Mouse (Mus musculus) embryonic facial prominence, embryonic 11.5 days (tissue): ENCODE results near the gene C1s2. TPM values are rescaled to one million over a fixed set of nuclear protein-coding genes. Genes with fewer than 3 reads are reported as not detected.
"Not testable (repeated sequence)": the region's sequence is repeated elsewhere in the genome, so short reads cannot be mapped to it uniquely, and the experiment has no call there.

Experiments
- ATAC-seq: fragments of 200-750 bp; cut with Nextera tagmentation; replicated peaks from 2 replicates; pipeline ENCODE4 v1.8.0; 2017; ENCODE audit warnings: low read depth; ENCODE audit not compliant: insufficient number of reproducible peaks, low FRiP score, low TSS enrichment
- DNase-seq: peaks from one replicate; pipeline ENCODE4 v3.0.0-alpha.2; 2015; ENCODE audit warnings: low spot score
- H3K27ac ChIP-seq: fragments of 300-500 bp; sonication (generic); replicated peaks from 2 replicates; pipeline ENCODE4 v1.5.1; 2014; ENCODE audit warnings: mild to moderate bottlenecking, low read depth, low read length, control low read depth
- H3K27me3 ChIP-seq: fragments of 300-500 bp; sonication (generic); 2 replicates; pipeline ENCODE4 v1.6.1; 2014; ENCODE audit warnings: mild to moderate bottlenecking, low read length, moderate library complexity, mixed read lengths; ENCODE audit not compliant: control insufficient read depth, insufficient read depth
- H3K36me3 ChIP-seq: fragments of 300-500 bp; sonication (generic); replicated peaks from 2 replicates; pipeline ENCODE4 v1.6.1; 2014; ENCODE audit warnings: low read depth, mild to moderate bottlenecking, low read length, moderate library complexity, mixed read lengths; ENCODE audit not compliant: control insufficient read depth, insufficient read depth
- H3K4me1 ChIP-seq: fragments of 300-500 bp; sonication (generic); 2 replicates; pipeline ENCODE4 v1.6.1; 2014; ENCODE audit warnings: low read length, mixed read lengths; ENCODE audit not compliant: control insufficient read depth, insufficient read depth
- H3K4me2 ChIP-seq: fragments of 300-500 bp; sonication (generic); 2 replicates; pipeline ENCODE4 v1.6.1; 2014; ENCODE audit warnings: low read depth, mild to moderate bottlenecking, control low read depth, low read length, moderate library complexity
- H3K4me3 ChIP-seq: fragments of 300-500 bp; sonication (generic); 2 replicates; pipeline ENCODE4 v1.5.1; 2014; ENCODE audit warnings: low read depth, low read length, control low read depth
- H3K9ac ChIP-seq: fragments of 300-500 bp; sonication (generic); replicated peaks from 2 replicates; pipeline ENCODE4 v1.6.1; 2014; ENCODE audit warnings: mild to moderate bottlenecking, control low read depth, low read length
- H3K9me3 ChIP-seq: fragments of 300-500 bp; sonication (generic); replicated peaks from 2 replicates; pipeline ENCODE4 v1.6.1; 2016; ENCODE audit warnings: mild to moderate bottlenecking, low read length, inconsistent platforms, mixed read lengths; ENCODE audit not compliant: control insufficient read depth
- WGBS: fragments of 180-500 bp; shearing (Covaris S2); extraction: QIAGEN DNeasy Blood & Tissue Kit; methylation state at CpG from one replicate; pipeline ENCODE4 v1.1.7; 2014; 5-methylcytosine and 5-hydroxymethylcytosine counted together
- polyA plus RNA-seq: library from polyadenylated mRNA; unstranded; fragments of >200 nt; fragmentation: Nextera tagmentation; extraction: Ambion mirVana; gene quantifications from 2 replicates; pipeline ENCODE4 v1.2.1, GENCODE M21; 2014

The C1s2 gene
- polyA plus RNA-seq, 1 experiment from 2014 or later: not detected

DNA sequence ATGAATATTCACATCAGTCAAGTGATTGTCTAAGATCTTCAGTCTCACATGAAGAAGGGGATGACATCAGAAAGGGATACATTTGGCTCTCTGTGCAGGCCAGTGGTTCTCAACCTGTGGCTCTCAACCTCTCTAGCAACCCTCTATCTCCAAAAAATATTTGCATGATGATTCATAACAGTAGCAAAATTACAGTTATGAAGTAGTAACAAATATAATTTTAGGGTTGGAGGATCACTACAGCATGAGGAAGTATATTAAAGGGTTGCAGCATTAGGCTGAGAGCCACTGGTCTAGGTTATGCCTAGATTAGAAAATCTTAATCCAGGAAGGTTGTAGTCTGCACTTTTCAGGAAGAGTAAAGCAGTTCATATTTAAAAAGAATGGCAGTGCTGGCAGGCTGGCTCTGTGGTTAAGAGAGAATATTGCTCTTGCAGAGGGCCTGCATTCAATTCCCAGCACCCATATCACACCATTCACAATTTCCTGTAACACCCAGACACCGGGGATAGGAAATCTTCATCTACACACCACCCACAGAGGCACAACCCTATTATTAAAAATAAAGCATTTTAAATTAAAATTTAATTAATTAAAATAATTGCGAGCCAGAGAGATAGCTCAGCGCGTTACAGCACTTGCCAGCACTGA lies 25.4 kb upstream of the C1s2 start:
- no peaks in the 10 kb centered on the region for H3K36me3 ChIP-seq
- H3K27ac ChIP-seq: no peak overlapping the region
- H3K4me3 ChIP-seq: no peak overlapping the region
- no peaks in the 10 kb centered on the region for H3K27me3 ChIP-seq
- H3K9ac ChIP-seq: no peak overlapping the region
- WGBS: 95% methylated on average over 4 of the region's 4 CpGs
- DNase-seq (no peak), ATAC-seq (no peak)
- no peak overlapping the region for H3K4me2 ChIP-seq
- H3K4me1 ChIP-seq: no peaks in the 10 kb centered on the region
- no peaks in the 10 kb centered on the region for H3K9me3 ChIP-seq

DNA sequence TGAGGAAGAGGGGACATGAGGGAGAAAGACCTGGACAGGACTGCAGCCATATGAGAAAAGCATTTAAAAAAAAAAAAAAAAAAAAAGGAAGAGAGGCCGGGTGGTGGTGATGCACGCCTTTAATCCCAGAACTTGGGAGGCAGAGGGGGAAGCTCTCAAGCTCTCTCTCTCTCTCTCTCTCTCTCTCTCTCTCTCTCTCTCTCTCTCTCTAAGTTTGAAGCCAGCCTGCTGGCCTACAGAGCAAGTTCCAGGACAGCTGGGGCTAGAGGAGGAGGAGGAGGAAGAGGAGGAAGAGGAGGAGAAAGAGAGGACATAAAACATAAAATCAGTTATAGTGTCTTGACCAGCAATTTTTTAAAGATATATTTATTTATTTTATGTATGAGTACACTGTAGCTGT lies 22.2 kb upstream of the C1s2 start:
- no peaks in the 10 kb centered on the region for H3K9me3 ChIP-seq
- no peak overlapping the region for H3K27ac ChIP-seq
- H3K36me3 ChIP-seq: no peaks in the 10 kb centered on the region
- H3K4me2 ChIP-seq: no peak overlapping the region
- H3K4me1 ChIP-seq: no peaks in the 10 kb centered on the region
- DNase-seq (no peak), ATAC-seq (no peak)
- no peak overlapping the region for H3K9ac ChIP-seq
- no peaks in the 10 kb centered on the region for H3K27me3 ChIP-seq
- 64% methylated on average over 2 of the region's 2 CpGs for WGBS
- no peak overlapping the region for H3K4me3 ChIP-seq

DNA sequence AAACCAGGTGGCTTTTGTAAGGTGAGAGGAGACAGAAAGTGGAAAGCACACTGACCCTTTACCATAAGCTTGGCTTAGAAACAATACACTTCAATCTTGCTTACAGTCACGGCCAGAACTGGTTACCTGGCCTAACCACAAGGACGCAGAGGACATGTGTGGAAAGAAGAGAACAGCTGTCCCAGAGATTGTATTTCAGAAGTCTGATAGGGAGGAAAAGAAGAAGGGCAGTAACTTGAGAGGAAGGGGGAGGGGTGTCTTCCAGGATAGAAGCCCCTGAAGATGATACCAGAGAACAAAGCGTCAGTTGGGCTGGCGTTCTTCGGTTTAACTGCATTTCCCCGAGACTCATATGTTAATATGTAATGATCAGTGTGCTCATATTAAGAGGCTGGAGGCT lies 20.0 kb upstream of the C1s2 start:
- no peak overlapping the region for H3K9ac ChIP-seq
- H3K4me2 ChIP-seq: no peak overlapping the region
- no peaks in the 10 kb centered on the region for H3K27me3 ChIP-seq
- DNase-seq (no peak), ATAC-seq (no peak)
- H3K27ac ChIP-seq: no peak overlapping the region
- WGBS: 53% methylated on average over 6 of the region's 6 CpGs
- no peak overlapping the region for H3K4me3 ChIP-seq
- H3K36me3 ChIP-seq: no peaks in the 10 kb centered on the region
- no peaks in the 10 kb centered on the region for H3K4me1 ChIP-seq
- no peaks in the 10 kb centered on the region for H3K9me3 ChIP-seq

DNA sequence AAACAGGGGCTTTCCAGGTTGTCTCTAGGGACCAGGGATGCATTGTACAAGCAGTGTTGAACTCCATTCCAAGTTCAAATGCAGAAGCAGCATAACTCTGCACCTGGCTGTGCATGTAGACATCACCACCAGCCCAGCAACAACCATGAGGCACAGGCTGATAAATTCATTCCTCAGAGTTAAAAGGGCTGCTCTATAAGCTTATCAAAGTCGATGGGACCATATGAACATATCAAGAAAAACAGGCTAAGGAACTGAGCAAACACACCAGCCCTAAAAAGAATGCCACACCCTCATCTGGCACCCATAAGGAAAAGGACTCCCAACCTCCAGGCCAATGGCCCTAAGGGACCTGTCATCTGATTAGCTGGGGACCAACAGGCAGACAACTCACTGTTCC lies 10.5 kb upstream of the C1s2 start:
- no peak overlapping the region for H3K9ac ChIP-seq
- H3K27me3 ChIP-seq: no peaks in the 10 kb centered on the region
- no peak overlapping the region for H3K4me3 ChIP-seq
- no peak for DNase-seq
- no peak overlapping the region for H3K27ac ChIP-seq
- H3K4me1 ChIP-seq: no peaks in the 10 kb centered on the region
- no peak overlapping the region for H3K4me2 ChIP-seq
- H3K36me3 ChIP-seq: no peaks in the 10 kb centered on the region
- WGBS: 75% methylated on average over 1 of the region's 1 CpGs
- no peaks in the 10 kb centered on the region for H3K9me3 ChIP-seq
- ATAC-seq: no peak

DNA sequence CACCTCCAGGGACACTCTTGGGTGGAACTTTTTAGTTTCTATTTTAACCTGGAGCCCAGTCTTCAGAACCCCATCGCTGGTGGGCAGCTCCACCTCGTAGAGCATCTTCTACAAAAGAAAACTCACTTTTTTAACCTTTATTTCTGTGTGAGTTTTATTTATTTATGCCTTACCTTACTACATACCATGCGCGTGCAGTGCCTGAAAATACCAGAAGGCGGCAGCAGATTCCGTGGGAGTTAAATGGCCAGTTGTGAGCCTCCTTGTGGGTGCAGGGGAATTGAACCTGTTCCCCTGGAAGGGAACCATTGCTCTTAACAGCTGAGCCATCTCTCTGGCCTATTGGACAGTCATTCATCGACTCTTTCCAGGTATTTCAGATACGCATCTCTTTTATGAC lies 5.1 kb upstream of the C1s2 start:
- H3K4me1 ChIP-seq: no peaks in the 10 kb centered on the region
- H3K9ac ChIP-seq: no peak overlapping the region
- no peaks in the 10 kb centered on the region for H3K9me3 ChIP-seq
- H3K27ac ChIP-seq: no peak overlapping the region
- no peak overlapping the region for H3K4me2 ChIP-seq
- WGBS: 36% methylated on average over 8 of the region's 8 CpGs
- ATAC-seq (no peak), DNase-seq (peak; percentile 55)
- no peaks in the 10 kb centered on the region for H3K27me3 ChIP-seq
- no peak overlapping the region for H3K4me3 ChIP-seq
- no peaks in the 10 kb centered on the region for H3K36me3 ChIP-seq

DNA sequence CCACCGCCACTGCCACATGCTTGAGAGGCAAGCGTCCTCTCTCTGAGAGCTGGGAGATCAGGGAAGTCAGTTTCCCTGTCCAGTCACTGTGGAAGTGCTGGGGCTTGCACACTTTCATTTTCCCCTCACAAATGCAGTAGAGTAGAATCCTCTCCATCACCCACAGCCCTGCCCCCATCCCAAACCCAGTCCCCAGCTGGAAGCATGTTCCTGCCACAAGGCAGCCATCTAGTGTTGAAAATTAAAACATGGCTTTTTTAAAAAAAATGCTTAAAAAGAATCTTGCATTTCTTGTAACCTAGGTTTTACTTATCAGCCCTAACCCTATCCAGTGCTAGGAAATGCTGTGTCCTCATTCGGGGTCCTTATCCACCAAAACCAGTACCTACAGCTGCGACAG lies 4.2 kb upstream of the C1s2 start:
- ATAC-seq: no peak
- H3K4me1 ChIP-seq: no peaks in the 10 kb centered on the region
- H3K27ac ChIP-seq: no peak overlapping the region
- H3K4me3 ChIP-seq: no peak overlapping the region
- no peaks in the 10 kb centered on the region for H3K9me3 ChIP-seq
- no peak for DNase-seq
- H3K9ac ChIP-seq: no peak overlapping the region
- no peaks in the 10 kb centered on the region for H3K27me3 ChIP-seq
- no peak overlapping the region for H3K4me2 ChIP-seq
- 82% methylated on average over 3 of the region's 4 CpGs for WGBS
- no peaks in the 10 kb centered on the region for H3K36me3 ChIP-seq

DNA sequence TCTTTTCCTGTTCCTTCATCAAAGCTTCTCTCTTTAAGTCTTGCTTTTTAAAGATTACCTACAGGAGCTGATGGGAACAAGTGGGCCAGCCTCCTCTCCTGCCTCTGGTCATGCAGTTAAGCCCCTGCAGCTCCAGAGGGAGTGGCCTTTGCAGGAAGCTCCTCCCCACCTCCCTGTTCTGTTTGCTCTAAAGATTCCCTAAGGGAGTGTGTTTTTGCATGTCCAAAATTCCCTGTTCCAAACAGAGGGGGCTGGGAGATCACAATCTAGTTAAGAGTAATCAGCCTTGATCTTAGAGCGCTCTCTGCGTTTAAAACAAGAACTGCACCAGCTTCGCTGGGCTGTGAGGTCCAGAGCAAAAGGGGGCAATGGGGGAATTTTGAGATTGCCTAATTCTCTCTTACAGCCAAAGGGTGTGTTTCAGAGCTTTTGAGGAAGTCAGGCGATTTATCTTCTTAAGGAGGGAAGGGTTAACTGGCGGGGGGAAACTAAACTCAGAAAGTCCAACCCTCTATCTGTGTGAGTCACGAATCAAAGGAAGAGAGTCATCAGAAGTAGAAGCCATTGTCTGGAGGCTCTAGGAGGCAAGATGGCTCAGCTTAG lies 1.1 kb upstream of the C1s2 start:
- DNase-seq: not testable (repeated sequence)

DNA sequence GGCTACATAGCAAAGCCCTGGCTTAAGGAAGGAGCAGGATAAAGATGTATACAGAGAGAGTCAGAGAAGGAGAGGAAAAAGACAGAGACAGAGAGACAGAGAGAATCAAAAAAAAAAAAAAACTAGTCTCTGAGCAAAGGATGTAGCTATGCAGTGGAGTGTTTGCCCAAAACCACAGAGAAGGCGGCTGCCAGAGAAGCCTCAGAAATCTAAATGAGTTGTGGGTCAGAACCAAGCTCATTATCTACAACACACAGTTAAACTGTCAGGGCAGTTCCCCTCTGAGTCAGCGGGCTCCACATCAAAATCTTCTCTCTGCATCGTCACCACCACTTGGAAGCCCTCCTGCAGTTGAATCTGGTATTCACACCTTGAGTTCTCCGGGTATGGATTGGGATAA lies 5.1 kb downstream of the C1s2 start:
- Histone ChIP-seq H3K9me3 (no peaks in the 10 kb centered on the region), H3K4me1 (no peaks in the 10 kb centered on the region), H3K27ac (no peak overlapping the region), H3K27me3 (no peaks in the 10 kb centered on the region), H3K36me3 (no peaks in the 10 kb centered on the region), H3K9ac (no peak overlapping the region), H3K4me3 (no peak overlapping the region), H3K4me2 (no peak overlapping the region)
- 84% methylated on average over 4 of the region's 4 CpGs for WGBS
- DNase-seq: no peak
- no peak for ATAC-seq

More for the DNA sequence above, 1.1 kb upstream of the C1s2 start:
- H3K9ac ChIP-seq, H3K36me3 ChIP-seq, H3K27ac ChIP-seq, H3K4me3 ChIP-seq, H3K4me2 ChIP-seq, H3K9me3 ChIP-seq, H3K4me1 ChIP-seq, ATAC-seq, H3K27me3 ChIP-seq: not testable (repeated sequence)
- 39% methylated on average over 6 of the region's 6 CpGs for WGBS
